Mouse (Mus musculus) forebrain, embryonic 12.5 days (tissue): ENCODE measurements at regions not wholly inside any gene's neighbourhood (a gene's known extent, or its start where the extent isn't known, plus 50 kb on each side); places are given as distances from the start of the nearest gene placed in this dataset.
A peak's percentile ranks its signal among the peaks of the same experiment; 100 is the strongest.
"Not testable (repeated sequence)": the region's sequence is repeated elsewhere in the genome, so short reads cannot be mapped to it uniquely, and the experiment has no call there.

ENCODE experiments used
- ATAC-seq: fragments of 200-750 bp; cut with Nextera tagmentation; 2 replicates; pipeline ENCODE4 v1.8.0; 2017; ENCODE audit warnings: moderate TSS enrichment; ENCODE audit not compliant: low FRiP score
- H3K27ac ChIP-seq: fragments of 300-500 bp; sonication (generic); 2 replicates; pipeline ENCODE4 v1.5.1; 2016; ENCODE audit warnings: mild to moderate bottlenecking
- H3K27me3 ChIP-seq: fragments of 300-500 bp; sonication (generic); 2 replicates; pipeline ENCODE4 v1.6.1; 2016; ENCODE audit warnings: mild to moderate bottlenecking
- H3K36me3 ChIP-seq: fragments of 300-500 bp; sonication (generic); replicated peaks from 2 replicates; pipeline ENCODE4 v1.6.1; 2016; ENCODE audit warnings: mild to moderate bottlenecking
- H3K4me1 ChIP-seq: fragments of 300-500 bp; sonication (generic); 2 replicates; pipeline ENCODE4 v1.6.1; 2016
- H3K4me2 ChIP-seq: fragments of 300-500 bp; sonication (generic); 2 replicates; pipeline ENCODE4 v1.6.1; 2016; ENCODE audit warnings: mild to moderate bottlenecking, moderate library complexity
- H3K4me3 ChIP-seq: fragments of 300-500 bp; sonication (generic); replicated peaks from 2 replicates; pipeline ENCODE4 v1.5.1; 2016; ENCODE audit warnings: mild to moderate bottlenecking
- H3K9ac ChIP-seq: fragments of 300-500 bp; sonication (generic); 2 replicates; pipeline ENCODE4 v1.6.1; 2016; ENCODE audit warnings: mild to moderate bottlenecking
- H3K9me3 ChIP-seq: fragments of 300-500 bp; sonication (generic); 2 replicates; pipeline ENCODE4 v1.6.1; 2016
- WGBS: fragments of 180-500 bp; shearing (Covaris S2); methylation state at CpG from one replicate; pipeline ENCODE4 v1.1.7; 2016; 5-methylcytosine and 5-hydroxymethylcytosine counted together

GRCm38 (mm10) chr3:49638601-49639000, 118.5 kb downstream of the Pcdh18 start:
- H3K36me3 ChIP-seq: no peaks in the 10 kb centered on the region
- no peaks in the 10 kb centered on the region for H3K27me3 ChIP-seq
- WGBS: 85% methylated on average over 2 of the region's 2 CpGs
- H3K4me1 ChIP-seq: peaks cover 5% of the 10 kb centered on the region
- no peak overlapping the region for H3K9ac ChIP-seq
- no peak overlapping the region for H3K27ac ChIP-seq
- no peak overlapping the region for H3K4me2 ChIP-seq
- H3K4me3 ChIP-seq: no peak overlapping the region
- H3K9me3 ChIP-seq: no peaks in the 10 kb centered on the region
- ATAC-seq: no peak

GRCm38 (mm10) chr3:49636676-49637075, 120.4 kb downstream of the Pcdh18 start:
- Histone ChIP-seq H3K27me3 (no peaks in the 10 kb centered on the region), H3K27ac (no peak overlapping the region), H3K4me1 (no peaks in the 10 kb centered on the region; the same call in 1 of the 2 replicates), H3K9me3 (no peaks in the 10 kb centered on the region), H3K4me2 (no peak overlapping the region), H3K9ac (no peak overlapping the region), H3K4me3 (no peak overlapping the region), H3K36me3 (no peaks in the 10 kb centered on the region)
- no peak for ATAC-seq
- 66% methylated on average over 2 of the region's 2 CpGs for WGBS

- Histone ChIP-seq H3K4me3 (no peak overlapping the region), H3K27ac (peak overlapping the region; percentile 56), H3K9ac (no peak overlapping the region), H3K9me3 (no peaks in the 10 kb centered on the region), H3K4me1 (peaks cover 10% of the 10 kb centered on the region), H3K4me2 (no peak overlapping the region), H3K27me3 (no peaks in the 10 kb centered on the region), H3K36me3 (no peaks in the 10 kb centered on the region)
- ATAC-seq: peak; percentile 91
- WGBS: 23% methylated on average over 9 of the region's 9 CpGs
Observed at GRCm38 (mm10) chr3:49592706-49593451, 164.2 kb downstream of the Pcdh18 start.

GRCm38 (mm10) chr3:49590234-49590633, 166.9 kb downstream of the Pcdh18 start:
- Histone ChIP-seq H3K4me3 (no peak overlapping the region), H3K4me1 (peaks cover 10% of the 10 kb centered on the region), H3K27ac (no peak overlapping the region), H3K27me3 (no peaks in the 10 kb centered on the region), H3K36me3 (no peaks in the 10 kb centered on the region), H3K9me3 (no peaks in the 10 kb centered on the region), H3K4me2 (no peak overlapping the region), H3K9ac (no peak overlapping the region)
- WGBS: 57% methylated on average over 2 of the region's 2 CpGs
- no peak for ATAC-seq

GRCm38 (mm10) chr3:49586531-49587168, 170.5 kb downstream of the Pcdh18 start:
- Histone ChIP-seq H3K36me3 (no peaks in the 10 kb centered on the region), H3K4me1 (no peaks in the 10 kb centered on the region), H3K9me3 (no peaks in the 10 kb centered on the region), H3K4me3 (no peak overlapping the region), H3K4me2 (no peak overlapping the region), H3K27me3 (no peaks in the 10 kb centered on the region), H3K9ac (no peak overlapping the region), H3K27ac (no peak overlapping the region)
- no peak for ATAC-seq
- 38% methylated on average over 6 of the region's 6 CpGs for WGBS

- ATAC-seq, H3K27me3 ChIP-seq, H3K4me3 ChIP-seq, H3K27ac ChIP-seq, H3K9ac ChIP-seq, H3K4me1 ChIP-seq, H3K4me2 ChIP-seq, H3K36me3 ChIP-seq, H3K9me3 ChIP-seq: not testable (repeated sequence)
Observed at GRCm38 (mm10) chr3:49585962-49586361, 171.2 kb downstream of the Pcdh18 start.

- no peak overlapping the region for H3K27ac ChIP-seq
- ATAC-seq: no peak
- no peaks in the 10 kb centered on the region for H3K27me3 ChIP-seq
- 76% methylated on average over 8 of the region's 8 CpGs for WGBS
- no peaks in the 10 kb centered on the region for H3K9me3 ChIP-seq
- H3K4me2 ChIP-seq: no peak overlapping the region
- peaks cover 2% of the 10 kb centered on the region; the same call in 1 of the 2 replicates for H3K4me1 ChIP-seq
- H3K4me3 ChIP-seq: no peak overlapping the region
- no peaks in the 10 kb centered on the region for H3K36me3 ChIP-seq
- H3K9ac ChIP-seq: no peak overlapping the region
Observed at GRCm38 (mm10) chr3:49566769-49567729, 190.1 kb downstream of the Pcdh18 start.

- no peak for ATAC-seq
- H3K4me3 ChIP-seq: no peak overlapping the region
- H3K4me1 ChIP-seq: no peaks in the 10 kb centered on the region
- no peak overlapping the region for H3K9ac ChIP-seq
- H3K4me2 ChIP-seq: no peak overlapping the region
- H3K9me3 ChIP-seq: no peaks in the 10 kb centered on the region
- no peaks in the 10 kb centered on the region for H3K27me3 ChIP-seq
- H3K27ac ChIP-seq: no peak overlapping the region
- H3K36me3 ChIP-seq: no peaks in the 10 kb centered on the region
Observed at GRCm38 (mm10) chr3:49527642-49528041, 229.5 kb downstream of the Pcdh18 start.

- 84% methylated on average over 2 of the region's 2 CpGs for WGBS
- Histone ChIP-seq H3K4me3 (no peak overlapping the region), H3K4me1 (no peaks in the 10 kb centered on the region), H3K4me2 (no peak overlapping the region), H3K27me3 (no peaks in the 10 kb centered on the region), H3K27ac (no peak overlapping the region), H3K36me3 (no peaks in the 10 kb centered on the region), H3K9me3 (no peaks in the 10 kb centered on the region), H3K9ac (no peak overlapping the region)
- ATAC-seq: no peak
Observed at GRCm38 (mm10) chr3:49520088-49520487, 237.0 kb downstream of the Pcdh18 start.

- Histone ChIP-seq H3K27me3 (no peaks in the 10 kb centered on the region), H3K36me3 (no peaks in the 10 kb centered on the region), H3K4me2 (no peak overlapping the region), H3K9ac (no peak overlapping the region), H3K9me3 (no peaks in the 10 kb centered on the region), H3K4me1 (no peaks in the 10 kb centered on the region), H3K4me3 (no peak overlapping the region), H3K27ac (no peak overlapping the region)
- 79% methylated on average over 6 of the region's 6 CpGs for WGBS
- no peak for ATAC-seq
Observed at GRCm38 (mm10) chr3:49504581-49504980, 252.5 kb downstream of the Pcdh18 start.

GRCm38 (mm10) chr3:49502351-49502750, 254.8 kb downstream of the Pcdh18 start:
- Histone ChIP-seq H3K27ac (no peak overlapping the region), H3K36me3 (no peaks in the 10 kb centered on the region), H3K9me3 (no peaks in the 10 kb centered on the region), H3K27me3 (no peaks in the 10 kb centered on the region), H3K4me3 (no peak overlapping the region), H3K9ac (no peak overlapping the region), H3K4me1 (no peaks in the 10 kb centered on the region), H3K4me2 (no peak overlapping the region)
- WGBS: 83% methylated on average over 4 of the region's 4 CpGs
- no peak for ATAC-seq

GRCm38 (mm10) chr3:49485105-49485504, 272.0 kb downstream of the Pcdh18 start:
- Histone ChIP-seq H3K9me3 (no peaks in the 10 kb centered on the region), H3K27ac (no peak overlapping the region), H3K27me3 (no peaks in the 10 kb centered on the region), H3K4me1 (no peaks in the 10 kb centered on the region), H3K36me3 (no peaks in the 10 kb centered on the region), H3K4me3 (no peak overlapping the region), H3K4me2 (no peak overlapping the region), H3K9ac (no peak overlapping the region)
- ATAC-seq: no peak
- WGBS: 85% methylated on average over 8 of the region's 8 CpGs
